Mouse (Mus musculus) forebrain, embryonic 16.5 days (tissue): ENCODE results near the gene Borcs6. TPM values are rescaled to one million over a fixed set of nuclear protein-coding genes. Genes with fewer than 3 reads are reported as not detected.

Experiments used
- ATAC-seq: fragments of 200-750 bp; cut with Nextera tagmentation; 2 replicates; pipeline ENCODE4 v1.8.0; 2017; ENCODE audit warnings: mild to moderate bottlenecking, moderate library complexity
- H3K27ac ChIP-seq: fragments of 300-500 bp; sonication (generic); 2 replicates; pipeline ENCODE4 v1.5.1; 2014; ENCODE audit warnings: low read length, control low read depth
- H3K27me3 ChIP-seq: fragments of 300-500 bp; sonication (generic); replicated peaks from 2 replicates; pipeline ENCODE4 v1.6.1; 2014; ENCODE audit warnings: low read length; ENCODE audit not compliant: control insufficient read depth, insufficient read depth
- H3K36me3 ChIP-seq: fragments of 300-500 bp; sonication (generic); 2 replicates; pipeline ENCODE4 v1.6.1; 2014; ENCODE audit not compliant: control insufficient read depth, insufficient read depth
- H3K4me1 ChIP-seq: fragments of 300-500 bp; sonication (generic); replicated peaks from 2 replicates; pipeline ENCODE4 v1.6.1; 2014; ENCODE audit warnings: low read length; ENCODE audit not compliant: control insufficient read depth, insufficient read depth
- H3K4me2 ChIP-seq: fragments of 300-500 bp; sonication (generic); 2 replicates; pipeline ENCODE4 v1.6.1; 2014; ENCODE audit warnings: mild to moderate bottlenecking, low read length, control low read depth
- H3K4me3 ChIP-seq: fragments of 300-500 bp; sonication (generic); replicated peaks from 2 replicates; pipeline ENCODE4 v1.5.1; 2014; ENCODE audit warnings: mild to moderate bottlenecking, low read length, control low read depth
- H3K9ac ChIP-seq: fragments of 300-500 bp; sonication (generic); replicated peaks from 2 replicates; pipeline ENCODE4 v1.6.1; 2014; ENCODE audit warnings: low read depth, low read length, control low read depth
- H3K9me3 ChIP-seq: fragments of 300-500 bp; sonication (generic); 2 replicates; pipeline ENCODE4 v1.6.1; 2016; ENCODE audit warnings: low read length; ENCODE audit not compliant: control insufficient read depth
- WGBS: fragments of 180-500 bp; shearing (Covaris S2); extraction: QIAGEN DNeasy Blood & Tissue Kit; methylation state at CpG from one replicate; pipeline ENCODE4 v1.1.7; 2014; 5-methylcytosine and 5-hydroxymethylcytosine counted together
- polyA plus RNA-seq: library from polyadenylated mRNA; unstranded; fragments of >200 nt; fragmentation: Nextera tagmentation; extraction: Ambion mirVana; gene quantifications from 2 replicates; pipeline ENCODE4 v1.2.1, GENCODE M21; 2015

Gene Borcs6
- polyA plus RNA-seq, 1 experiment from 2014 or later, result 11.4 TPM

GRCm38 (mm10) chr11:69028805-69029204 lies 30.7 kb upstream of the Borcs6 start:
- no peak overlapping the region for H3K27ac ChIP-seq
- no peaks in the 10 kb centered on the region for H3K27me3 ChIP-seq
- ATAC-seq, result no peak
- 56% methylated on average over 2 of the region's 2 CpGs for WGBS
- H3K4me1 ChIP-seq, result no peaks in the 10 kb centered on the region
- H3K4me3 ChIP-seq, result no peak overlapping the region
- peaks cover 53% of the 10 kb centered on the region for H3K36me3 ChIP-seq
- no peak overlapping the region for H3K9ac ChIP-seq
- H3K4me2 ChIP-seq, result no peak overlapping the region
- no peaks in the 10 kb centered on the region for H3K9me3 ChIP-seq

GRCm38 (mm10) chr11:69033552-69033951 lies 26.0 kb upstream of the Borcs6 start:
- Histone ChIP-seq H3K27me3 (no peaks in the 10 kb centered on the region), H3K4me1 (peaks cover 20% of the 10 kb centered on the region), H3K4me2 (no peak overlapping the region), H3K9ac (no peak overlapping the region), H3K4me3 (no peak overlapping the region), H3K36me3 (peaks cover 26% of the 10 kb centered on the region), H3K9me3 (no peaks in the 10 kb centered on the region), H3K27ac (no peak overlapping the region)
- 89% methylated on average over 9 of the region's 9 CpGs for WGBS
- no peak for ATAC-seq

DNA sequence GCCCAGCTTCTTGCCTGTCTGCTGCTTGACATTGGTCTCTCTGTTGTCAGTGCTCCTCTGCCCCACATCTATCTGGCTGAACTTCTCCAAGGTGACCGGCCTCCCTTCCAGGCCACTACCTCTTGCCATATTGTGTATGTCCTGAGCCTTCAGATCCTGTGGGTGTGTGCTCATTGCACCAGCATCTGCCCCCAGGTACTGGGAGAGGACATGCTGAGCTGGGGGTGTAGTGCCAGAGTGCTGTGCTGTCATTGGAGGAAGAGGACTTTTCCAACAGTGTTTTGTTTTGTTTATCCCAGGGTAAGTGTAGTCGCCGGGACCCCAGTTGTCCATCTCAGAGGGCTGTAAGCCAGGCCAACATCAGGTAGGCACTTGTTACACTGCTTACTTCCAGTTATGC lies 24.9 kb upstream of the Borcs6 start:
- no peak overlapping the region for H3K4me3 ChIP-seq
- no peak overlapping the region for H3K27ac ChIP-seq
- no peak for ATAC-seq
- WGBS, result 97% methylated on average over 3 of the region's 3 CpGs
- H3K9ac ChIP-seq, result no peak overlapping the region
- peaks cover 26% of the 10 kb centered on the region for H3K36me3 ChIP-seq
- H3K4me2 ChIP-seq, result no peak overlapping the region
- H3K4me1 ChIP-seq, result peaks cover 30% of the 10 kb centered on the region
- H3K27me3 ChIP-seq, result no peaks in the 10 kb centered on the region
- no peaks in the 10 kb centered on the region for H3K9me3 ChIP-seq

DNA sequence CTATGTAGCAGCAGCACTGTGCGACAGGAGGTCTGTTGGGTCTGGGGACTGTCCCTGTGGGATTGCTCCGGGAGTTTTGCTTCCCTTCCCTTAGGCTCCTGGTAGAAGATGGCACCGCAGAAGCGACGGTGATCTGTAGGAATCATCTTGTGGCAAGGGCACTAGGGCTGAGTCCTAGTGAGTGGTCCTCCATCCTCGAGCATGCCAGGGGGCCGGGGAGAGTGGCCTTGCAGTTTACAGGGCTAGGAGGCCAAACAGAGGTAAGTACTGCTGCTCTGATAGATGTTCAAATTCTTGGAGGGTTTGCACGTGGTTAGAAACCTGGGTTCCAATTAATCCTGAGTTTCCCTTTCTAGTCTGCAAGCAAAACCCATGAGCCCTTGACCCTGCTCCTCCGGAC lies 24.1 kb upstream of the Borcs6 start:
- Histone ChIP-seq H3K4me2 (peak overlapping the region; percentile 51), H3K4me3 (peak overlapping the region; percentile 70), H3K4me1 (peaks cover 30% of the 10 kb centered on the region), H3K9me3 (no peaks in the 10 kb centered on the region), H3K9ac (0 out of 2 replicates have a peak overlapping the region, but pooled peaks have one; percentile 23), H3K36me3 (peaks cover 20% of the 10 kb centered on the region), H3K27me3 (no peaks in the 10 kb centered on the region), H3K27ac (peak overlapping the region; percentile 71)
- ATAC-seq, result no peak
- 83% methylated on average over 9 of the region's 9 CpGs for WGBS

- Histone ChIP-seq H3K36me3 (peaks cover 15% of the 10 kb centered on the region), H3K9me3 (no peaks in the 10 kb centered on the region), H3K27ac (peak overlapping the region; percentile 71), H3K9ac (peak overlapping the region; percentile 23; the same call in 1 of the 2 replicates), H3K4me2 (peak overlapping the region; percentile 51), H3K4me3 (peak overlapping the region; percentile 70), H3K27me3 (no peaks in the 10 kb centered on the region), H3K4me1 (peaks cover 30% of the 10 kb centered on the region)
- 3% methylated on average over 8 of the region's 8 CpGs for WGBS
- peak; percentile 18; the same call in 1 of the 2 replicates for ATAC-seq
Observed at GRCm38 (mm10) chr11:69035849-69036248, 23.7 kb upstream of the Borcs6 start.

- Histone ChIP-seq H3K4me2 (peak overlapping the region; percentile 51), H3K27ac (peak overlapping the region; percentile 87), H3K36me3 (peaks cover 9% of the 10 kb centered on the region), H3K9me3 (no peaks in the 10 kb centered on the region), H3K4me1 (peaks cover 30% of the 10 kb centered on the region), H3K9ac (peak overlapping the region; percentile 58), H3K4me3 (peak overlapping the region; percentile 70), H3K27me3 (no peaks in the 10 kb centered on the region)
- 9% methylated on average over 20 of the region's 20 CpGs for WGBS
- ATAC-seq, result no peak
Observed at GRCm38 (mm10) chr11:69036486-69037230, 22.9 kb upstream of the Borcs6 start.

DNA sequence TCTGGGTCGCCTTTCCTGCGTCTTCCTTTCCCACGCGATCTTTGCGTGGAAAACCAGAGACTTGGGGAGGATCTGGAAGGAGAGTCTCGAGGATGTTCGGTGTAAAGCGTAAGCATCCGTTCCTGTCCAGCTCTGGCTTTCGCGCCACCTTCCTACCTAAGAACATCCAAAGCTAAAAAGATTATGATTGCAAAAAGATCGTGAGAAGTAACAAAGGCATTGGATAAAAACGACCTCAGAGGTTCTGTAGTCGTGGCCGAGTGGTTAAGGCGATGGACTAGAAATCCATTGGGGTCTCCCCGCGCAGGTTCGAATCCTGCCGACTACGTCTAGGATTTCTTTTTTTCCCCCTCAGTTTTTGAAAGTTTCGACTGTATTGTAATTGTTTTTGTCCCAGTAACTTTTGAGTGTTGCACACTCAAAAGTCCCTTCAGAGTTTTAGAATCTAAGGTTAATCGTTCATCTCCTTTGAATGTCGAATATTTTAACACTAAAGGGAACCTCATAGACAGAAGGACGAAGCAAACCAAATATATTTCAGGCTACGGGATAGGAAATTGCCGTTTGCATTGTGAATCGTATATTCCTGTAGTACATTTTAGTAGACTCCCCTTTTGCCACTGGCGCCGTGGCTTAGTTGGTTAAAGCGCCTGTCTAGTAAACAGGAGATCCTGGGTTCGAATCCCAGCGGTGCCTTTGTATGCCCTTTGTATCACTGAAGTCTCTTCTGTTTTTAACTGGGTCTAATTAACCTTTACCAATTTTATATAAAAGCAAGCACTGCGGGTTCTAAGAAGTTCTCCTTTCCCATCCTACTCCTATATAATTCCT lies 22.1 kb upstream of the Borcs6 start:
- WGBS, result under 1% methylated on average over 34 of the region's 34 CpGs
- Histone ChIP-seq H3K27ac (peak overlapping the region; percentile 87), H3K36me3 (peaks cover 3% of the 10 kb centered on the region), H3K4me2 (peak overlapping the region; percentile 51), H3K27me3 (no peaks in the 10 kb centered on the region), H3K4me3 (peak overlapping the region; percentile 70), H3K9ac (peak overlapping the region; percentile 58), H3K4me1 (peaks cover 30% of the 10 kb centered on the region), H3K9me3 (no peaks in the 10 kb centered on the region)
- peak; percentile 29 for ATAC-seq

DNA sequence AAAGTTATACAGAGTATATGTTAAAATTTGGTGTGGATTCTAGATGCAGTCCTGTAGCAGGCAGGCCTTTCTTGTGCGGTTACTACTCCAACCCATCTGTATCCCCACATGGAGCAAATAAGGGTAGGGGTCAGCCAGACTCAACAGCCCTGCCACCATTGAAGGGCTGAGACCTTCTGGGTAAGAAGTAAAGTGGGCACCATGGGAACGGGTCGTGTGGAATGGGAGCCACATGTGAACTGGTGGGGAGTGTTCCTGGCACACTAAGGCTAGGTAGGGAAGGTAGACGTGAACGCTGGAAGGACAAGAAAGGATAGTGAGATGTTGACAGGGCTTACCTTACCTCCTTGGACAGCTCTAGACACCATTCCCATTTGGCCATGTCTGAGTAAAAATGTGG lies 21.3 kb upstream of the Borcs6 start:
- Histone ChIP-seq H3K4me1 (peaks cover 30% of the 10 kb centered on the region), H3K36me3 (no peaks in the 10 kb centered on the region; the same call in 1 of the 2 replicates), H3K9me3 (no peaks in the 10 kb centered on the region), H3K9ac (no peak overlapping the region), H3K4me2 (no peak overlapping the region), H3K27me3 (no peaks in the 10 kb centered on the region), H3K4me3 (no peak overlapping the region), H3K27ac (no peak overlapping the region)
- no peak for ATAC-seq
- 67% methylated on average over 5 of the region's 5 CpGs for WGBS
